Mouse (Mus musculus) forebrain, embryonic 11.5 days (tissue): Measurements from ENCODE around the gene Ric1. TPM values are rescaled to one million over a fixed set of nuclear protein-coding genes. Genes with fewer than 3 reads are reported as not detected.
"Not testable (repeated sequence)": the region's sequence is repeated elsewhere in the genome, so short reads cannot be mapped to it uniquely, and the experiment has no call there.

ENCODE experiments used
- ATAC-seq: fragments of 200-750 bp; cut with Nextera tagmentation; replicated peaks from 2 replicates; pipeline ENCODE4 v1.8.0; 2017; ENCODE audit warnings: moderate TSS enrichment; ENCODE audit not compliant: low FRiP score
- DNase-seq: peaks from one replicate; pipeline ENCODE4 v3.0.0-alpha.2; 2017; ENCODE audit warnings: low spot score
- H3K27ac ChIP-seq: fragments of 300-500 bp; sonication (generic); 2 replicates; pipeline ENCODE4 v1.5.1; 2014; ENCODE audit warnings: low read depth, low read length
- H3K27me3 ChIP-seq: fragments of 300-500 bp; sonication (generic); 2 replicates; pipeline ENCODE4 v1.6.1; 2014; ENCODE audit warnings: mild to moderate bottlenecking, low read length, mixed read lengths; ENCODE audit not compliant: control insufficient read depth, insufficient read depth
- H3K36me3 ChIP-seq: fragments of 300-500 bp; sonication (generic); 2 replicates; pipeline ENCODE4 v1.6.1; 2014; ENCODE audit warnings: mild to moderate bottlenecking, low read length, moderate library complexity, mixed read lengths; ENCODE audit not compliant: control insufficient read depth, insufficient read depth
- H3K4me1 ChIP-seq: fragments of 300-500 bp; sonication (generic); replicated peaks from 2 replicates; pipeline ENCODE4 v1.6.1; 2014; ENCODE audit warnings: low read length, mixed read lengths; ENCODE audit not compliant: control insufficient read depth, insufficient read depth
- H3K4me2 ChIP-seq: fragments of 300-500 bp; sonication (generic); 2 replicates; pipeline ENCODE4 v1.6.1; 2014; ENCODE audit warnings: low read depth, mild to moderate bottlenecking, low read length, moderate library complexity, mixed read lengths; ENCODE audit not compliant: severe bottlenecking
- H3K4me3 ChIP-seq: fragments of 300-500 bp; sonication (generic); 2 replicates; pipeline ENCODE4 v1.5.1; 2014; ENCODE audit warnings: low read depth, low read length
- H3K9ac ChIP-seq: fragments of 300-500 bp; sonication (generic); 2 replicates; pipeline ENCODE4 v1.6.1; 2014; ENCODE audit warnings: low read length
- H3K9me3 ChIP-seq: fragments of 300-500 bp; sonication (generic); 2 replicates; pipeline ENCODE4 v1.6.1; 2016; ENCODE audit warnings: low read length, mixed read lengths; ENCODE audit not compliant: control insufficient read depth
- WGBS: fragments of 180-500 bp; shearing (Covaris S2); extraction: QIAGEN DNeasy Blood & Tissue Kit; methylation state at CpG from one replicate; pipeline ENCODE4 v1.1.7; 2014; 5-methylcytosine and 5-hydroxymethylcytosine counted together
- polyA plus RNA-seq: library from polyadenylated mRNA; unstranded; fragments of >200 nt; fragmentation: Nextera tagmentation; extraction: Ambion mirVana; gene quantifications from 2 replicates; pipeline ENCODE4 v1.2.1, GENCODE M21; 2014

Ric1 gene
- polyA plus RNA-seq, 1 experiment from 2014 or later, result 13.5 TPM

GRCm38 (mm10) chr19:29525588-29525987 is 3.5 kb downstream of the Ric1 start:
- not testable (repeated sequence) for H3K9ac ChIP-seq, ATAC-seq, H3K4me3 ChIP-seq, H3K9me3 ChIP-seq, H3K4me2 ChIP-seq, H3K4me1 ChIP-seq, H3K27me3 ChIP-seq, H3K36me3 ChIP-seq, H3K27ac ChIP-seq, DNase-seq
- WGBS, result 81% methylated on average over 4 of the region's 4 CpGs

DNA sequence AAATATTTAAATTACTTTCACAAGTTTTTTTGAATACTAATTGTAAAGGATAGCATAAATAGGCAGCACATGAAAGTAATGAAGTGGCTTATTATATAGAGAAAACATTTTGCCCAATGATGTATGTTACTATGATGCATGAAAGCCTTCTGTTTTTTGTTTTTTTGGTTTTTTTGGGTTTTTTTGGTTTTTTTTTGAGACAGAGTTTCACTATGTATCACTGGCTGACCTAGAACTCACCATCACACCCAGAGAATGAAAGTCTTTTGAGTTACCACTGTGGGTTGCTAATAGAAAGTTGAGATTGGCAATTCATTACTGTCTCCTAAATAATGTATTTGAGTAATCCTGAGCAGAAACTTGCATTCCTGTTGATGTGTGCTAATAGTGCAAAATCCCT is 4.8 kb downstream of the Ric1 start:
- Histone ChIP-seq H3K27me3 (no peaks in the 10 kb centered on the region), H3K27ac (no peak overlapping the region), H3K4me2 (no peak overlapping the region), H3K4me3 (no peak overlapping the region), H3K36me3 (no peaks in the 10 kb centered on the region), H3K9ac (no peak overlapping the region), H3K4me1 (no peaks in the 10 kb centered on the region; the same call in 1 of the 2 replicates), H3K9me3 (no peaks in the 10 kb centered on the region; the same call in 1 of the 2 replicates)
- ATAC-seq (no peak), DNase-seq (no peak)

DNA sequence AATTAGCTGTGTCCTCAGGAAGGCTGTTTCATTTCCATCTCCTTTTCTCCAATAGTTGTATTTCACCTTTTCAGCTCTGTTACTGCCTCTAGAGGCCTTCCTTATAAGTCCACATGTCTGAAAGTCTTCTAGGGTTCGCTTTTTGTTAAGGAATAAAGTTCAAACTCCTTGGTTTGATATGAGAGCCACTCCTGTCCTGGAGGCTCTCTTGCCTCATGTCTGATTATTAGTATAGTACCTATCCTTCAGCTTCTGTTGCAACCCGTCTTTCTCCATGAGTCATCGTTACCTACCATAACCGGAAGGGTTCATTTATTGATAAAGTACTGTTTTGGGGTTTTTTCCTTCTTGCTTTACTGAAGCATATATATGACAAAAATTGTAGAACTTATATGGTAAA is 5.2 kb downstream of the Ric1 start:
- ATAC-seq (no peak), DNase-seq (no peak)
- Histone ChIP-seq H3K27ac (no peak overlapping the region), H3K9me3 (no peaks in the 10 kb centered on the region; the same call in 1 of the 2 replicates), H3K4me1 (no peaks in the 10 kb centered on the region; the same call in 1 of the 2 replicates), H3K9ac (no peak overlapping the region), H3K27me3 (no peaks in the 10 kb centered on the region), H3K36me3 (no peaks in the 10 kb centered on the region), H3K4me3 (no peak overlapping the region), H3K4me2 (no peak overlapping the region)
- 94% methylated on average over 4 of the region's 4 CpGs for WGBS

DNA sequence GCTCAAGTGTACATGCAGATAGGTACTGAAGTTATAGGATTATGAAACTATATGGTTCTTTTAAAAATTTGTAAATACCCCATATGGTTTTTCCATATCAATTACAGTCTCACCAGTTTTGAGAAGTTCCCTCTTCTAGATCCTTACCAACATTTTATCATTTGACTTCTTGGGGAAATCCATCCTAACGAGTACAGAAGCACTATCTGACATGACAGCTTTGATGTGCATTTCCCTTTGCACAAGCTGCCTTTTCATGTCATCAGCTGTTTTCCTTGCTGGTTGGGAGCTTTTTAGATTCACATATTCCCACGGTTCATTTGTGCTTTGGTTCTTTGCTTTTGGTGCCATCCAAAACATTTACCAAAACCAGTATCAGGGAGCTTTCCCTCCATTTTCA is 6.5 kb downstream of the Ric1 start:
- ATAC-seq, result no peak
- no peak overlapping the region for H3K27ac ChIP-seq
- 88% methylated on average over 2 of the region's 2 CpGs for WGBS
- H3K27me3 ChIP-seq, result no peaks in the 10 kb centered on the region
- H3K9me3 ChIP-seq, result no peaks in the 10 kb centered on the region; the same call in 1 of the 2 replicates
- H3K4me3 ChIP-seq, result no peak overlapping the region
- H3K36me3 ChIP-seq, result no peaks in the 10 kb centered on the region
- no peak overlapping the region for H3K4me2 ChIP-seq
- no peaks in the 10 kb centered on the region; the same call in 1 of the 2 replicates for H3K4me1 ChIP-seq
- DNase-seq, result no peak
- H3K9ac ChIP-seq, result no peak overlapping the region

DNA sequence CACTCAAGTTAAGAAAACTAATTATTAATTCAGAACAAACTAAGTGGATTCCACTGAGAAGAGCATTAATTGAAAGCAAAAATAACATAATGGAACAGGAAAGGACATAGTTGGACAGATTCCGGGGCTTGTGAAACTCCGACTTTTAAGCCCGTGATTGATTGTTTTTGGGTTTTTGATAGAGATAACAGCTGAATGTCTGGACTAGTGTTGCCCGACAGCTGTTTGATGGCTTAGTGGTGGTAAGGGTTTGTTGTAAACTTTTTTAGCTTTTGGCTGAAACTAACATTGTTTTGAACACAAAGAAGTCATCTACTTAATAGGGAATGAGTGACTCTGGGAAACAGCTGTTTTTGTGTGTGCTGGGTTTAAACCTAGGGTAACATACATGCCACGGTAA is 11.9 kb downstream of the Ric1 start:
- H3K9ac ChIP-seq, result no peak overlapping the region
- no peak for DNase-seq
- WGBS, result 95% methylated on average over 5 of the region's 5 CpGs
- H3K9me3 ChIP-seq, result no peaks in the 10 kb centered on the region; the same call in 1 of the 2 replicates
- H3K4me3 ChIP-seq, result no peak overlapping the region
- H3K4me1 ChIP-seq, result no peaks in the 10 kb centered on the region
- H3K27me3 ChIP-seq, result no peaks in the 10 kb centered on the region
- ATAC-seq, result no peak
- no peak overlapping the region for H3K4me2 ChIP-seq
- H3K27ac ChIP-seq, result no peak overlapping the region
- peaks cover 3% of the 10 kb centered on the region; the same call in 1 of the 2 replicates for H3K36me3 ChIP-seq

DNA sequence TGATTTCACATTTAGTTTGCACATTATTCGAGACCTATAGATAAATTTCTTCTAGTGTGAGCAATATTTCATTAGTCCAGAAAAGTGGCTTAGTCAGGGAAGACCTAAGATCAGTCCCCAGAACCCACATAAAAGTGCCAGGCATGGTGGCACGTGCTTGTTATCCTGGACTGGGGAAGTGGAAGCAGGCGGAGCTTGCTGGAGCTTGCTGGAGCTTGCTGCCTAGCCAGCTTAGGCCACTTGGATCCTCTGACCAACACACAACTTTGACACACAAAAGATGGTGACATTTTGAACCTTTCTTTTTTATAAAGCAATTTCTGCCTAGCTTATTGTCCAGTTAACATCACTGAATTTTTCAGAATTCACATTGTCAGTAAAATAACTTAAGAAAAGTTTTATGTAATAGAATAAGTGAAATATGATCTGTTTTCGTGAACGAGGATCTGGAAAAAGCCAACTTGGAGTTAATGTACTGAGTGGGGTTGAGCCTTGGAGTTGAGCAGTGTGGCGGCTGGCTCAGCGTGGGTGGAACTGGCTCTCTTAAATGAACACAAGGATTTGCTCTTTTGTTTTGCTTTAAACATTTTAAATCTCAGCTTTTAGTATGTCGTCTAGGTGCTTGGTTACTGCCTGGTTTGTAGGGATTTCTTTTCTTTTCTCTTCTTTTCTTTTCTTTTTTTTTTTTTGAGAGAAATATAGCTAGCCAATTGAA is 20.3 kb downstream of the Ric1 start:
- no peaks in the 10 kb centered on the region for H3K27me3 ChIP-seq
- no peak overlapping the region for H3K4me3 ChIP-seq
- no peak for ATAC-seq
- no peaks in the 10 kb centered on the region for H3K36me3 ChIP-seq
- H3K9ac ChIP-seq, result no peak overlapping the region
- WGBS, result 80% methylated on average over 8 of the region's 8 CpGs
- no peak overlapping the region for H3K4me2 ChIP-seq
- H3K4me1 ChIP-seq, result no peaks in the 10 kb centered on the region
- no peak overlapping the region for H3K27ac ChIP-seq
- no peak for DNase-seq
- no peaks in the 10 kb centered on the region for H3K9me3 ChIP-seq

DNA sequence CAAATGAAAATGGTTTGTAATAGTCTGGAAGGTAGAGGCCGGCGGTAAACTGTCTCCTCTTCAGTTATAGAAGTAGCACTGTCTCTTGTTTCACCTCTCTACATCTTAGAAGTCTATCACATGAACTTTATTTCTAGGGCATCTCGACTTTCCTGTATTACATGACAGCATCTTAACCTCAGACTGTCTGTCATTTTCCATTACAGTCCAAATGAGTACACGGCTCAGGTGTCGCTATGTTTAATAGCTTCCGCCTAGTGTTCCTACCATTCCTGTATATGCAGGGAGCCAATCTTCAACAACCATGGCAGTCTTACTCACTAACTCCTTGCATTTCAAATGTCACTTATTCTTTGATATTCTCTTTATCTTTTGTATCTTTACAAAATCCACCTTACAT is 21.9 kb downstream of the Ric1 start:
- Histone ChIP-seq H3K27ac (no peak overlapping the region), H3K9me3 (no peaks in the 10 kb centered on the region), H3K27me3 (no peaks in the 10 kb centered on the region), H3K9ac (no peak overlapping the region), H3K4me2 (no peak overlapping the region), H3K4me1 (no peaks in the 10 kb centered on the region), H3K36me3 (no peaks in the 10 kb centered on the region), H3K4me3 (no peak overlapping the region)
- DNase-seq (no peak), ATAC-seq (no peak)
- 94% methylated on average over 6 of the region's 6 CpGs for WGBS

GRCm38 (mm10) chr19:29550618-29551017 is 28.5 kb downstream of the Ric1 start:
- Histone ChIP-seq H3K9me3 (no peaks in the 10 kb centered on the region), H3K9ac (no peak overlapping the region), H3K36me3 (no peaks in the 10 kb centered on the region), H3K27me3 (no peaks in the 10 kb centered on the region), H3K27ac (no peak overlapping the region), H3K4me1 (no peaks in the 10 kb centered on the region), H3K4me2 (no peak overlapping the region), H3K4me3 (no peak overlapping the region)
- no peak for ATAC-seq
- no peak for DNase-seq
- WGBS, result 91% methylated on average over 2 of the region's 2 CpGs

- no peak for DNase-seq
- H3K4me2 ChIP-seq, result no peak overlapping the region
- H3K9ac ChIP-seq, result no peak overlapping the region
- no peaks in the 10 kb centered on the region for H3K9me3 ChIP-seq
- no peak for ATAC-seq
- no peak overlapping the region for H3K4me3 ChIP-seq
- no peaks in the 10 kb centered on the region for H3K27me3 ChIP-seq
- H3K4me1 ChIP-seq, result no peaks in the 10 kb centered on the region
- WGBS, result 90% methylated on average over 1 of the region's 1 CpGs
- no peaks in the 10 kb centered on the region for H3K36me3 ChIP-seq
- no peak overlapping the region for H3K27ac ChIP-seq
Observed at GRCm38 (mm10) chr19:29551128-29551527, 29.0 kb downstream of the Ric1 start.
